Mouse (Mus musculus): ENCODE measurements around the gene Galk2. TPM values are rescaled to one million over a fixed set of nuclear protein-coding genes. Genes with fewer than 3 reads are reported as not detected.

Galk2 gene
- total and polyA plus RNA-seq, 2 experiments from 2014 or later, result 27.8 to 28.5 TPM

DNA sequence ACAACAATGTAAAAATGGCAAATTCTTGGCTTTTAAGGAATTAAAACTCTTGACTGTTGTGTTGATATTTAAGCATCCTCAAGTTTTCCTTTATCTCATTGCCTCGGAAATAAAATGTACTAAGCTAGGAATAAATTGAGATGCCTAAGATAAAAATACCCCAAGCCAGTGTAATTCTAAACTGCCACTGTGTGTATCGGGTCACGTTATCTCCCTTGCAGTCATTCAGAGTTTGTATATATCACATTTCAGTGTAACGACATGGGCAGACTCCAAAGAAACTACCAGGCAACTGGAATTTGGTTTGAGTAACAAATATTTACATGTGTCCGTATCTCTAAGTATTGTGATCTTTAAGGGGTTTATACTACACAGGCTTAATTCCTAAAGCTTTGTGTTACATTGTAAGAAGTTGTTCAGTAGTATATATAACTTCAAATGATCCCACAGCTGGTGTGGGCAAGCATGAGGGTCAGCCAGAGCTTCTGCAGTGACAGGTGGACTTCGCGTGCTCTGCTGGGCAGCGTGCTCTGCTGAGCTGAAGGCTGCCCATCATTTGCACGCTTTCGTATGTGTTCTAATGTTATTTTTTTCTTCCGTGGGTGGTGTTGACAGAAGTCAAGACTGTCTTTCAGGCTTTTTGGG is 57.9 kb downstream of the Galk2 start:
- no peak overlapping the region for H3K27ac ChIP-seq (ENCODE audit: low read depth, low read length)

DNA sequence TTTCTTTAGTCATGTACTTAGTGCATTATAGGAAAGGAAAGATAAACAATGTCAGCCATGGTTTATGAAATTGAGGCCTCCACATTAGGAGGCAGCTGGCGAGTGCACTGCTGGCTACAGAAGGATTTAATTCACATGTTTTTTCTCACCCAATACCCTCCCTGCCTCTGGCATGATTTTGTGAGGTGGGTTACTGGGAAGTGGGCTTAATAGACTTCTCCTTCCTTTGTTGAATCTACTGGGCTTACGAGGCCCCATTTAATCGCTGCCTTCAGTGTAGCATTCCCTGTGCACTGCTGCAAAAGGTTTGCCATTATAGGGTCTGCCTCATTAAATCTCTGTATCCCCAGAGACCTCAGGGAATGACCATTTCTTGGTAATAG is 58.4 kb downstream of the Galk2 start:
- no peak overlapping the region for H3K9ac ChIP-seq
- DNase-seq, result no peak
- 27% methylated on average over 3 of the region's 3 CpGs for WGBS
- H3K36me3 ChIP-seq (ENCODE audit: insufficient read depth), result no peaks in the 10 kb centered on the region
- no peak overlapping the region for H3K27ac ChIP-seq (ENCODE audit: low read depth, low read length)
- H3K4me1 ChIP-seq (ENCODE audit: insufficient read depth), result no peaks in the 10 kb centered on the region
- ATAC-seq, result no peak
- H3K9me3 ChIP-seq (ENCODE audit: low read length), result no peaks in the 10 kb centered on the region
- no peak for TF ChIP-seq CTCF (IDR thresholded peaks at IDR 0.05; ENCODE audit: low read depth)
- H3K27me3 ChIP-seq (ENCODE audit: insufficient read depth, low read length), result no peaks in the 10 kb centered on the region
- no peak overlapping the region for H3K4me3 ChIP-seq (ENCODE audit: low read depth, low read length)
- no peak overlapping the region for H3K4me2 ChIP-seq (ENCODE audit: low read depth)

More for the DNA sequence above, 57.9 kb downstream of the Galk2 start:
- Histone ChIP-seq H3K4me3 (ENCODE audit: low read depth, low read length) (no peak overlapping the region), H3K9ac (no peak overlapping the region), H3K4me2 (ENCODE audit: low read depth) (no peak overlapping the region), H3K4me1 (ENCODE audit: insufficient read depth) (no peaks in the 10 kb centered on the region), H3K36me3 (ENCODE audit: insufficient read depth) (no peaks in the 10 kb centered on the region), H3K27me3 (ENCODE audit: insufficient read depth, low read length) (no peaks in the 10 kb centered on the region), H3K9me3 (ENCODE audit: low read length) (no peaks in the 10 kb centered on the region)
- DNase-seq, result no peak
- no peak for ATAC-seq
- 67% methylated on average over 11 of the region's 11 CpGs for WGBS
- no peak for TF ChIP-seq CTCF (IDR thresholded peaks at IDR 0.05; ENCODE audit: low read depth)

DNA sequence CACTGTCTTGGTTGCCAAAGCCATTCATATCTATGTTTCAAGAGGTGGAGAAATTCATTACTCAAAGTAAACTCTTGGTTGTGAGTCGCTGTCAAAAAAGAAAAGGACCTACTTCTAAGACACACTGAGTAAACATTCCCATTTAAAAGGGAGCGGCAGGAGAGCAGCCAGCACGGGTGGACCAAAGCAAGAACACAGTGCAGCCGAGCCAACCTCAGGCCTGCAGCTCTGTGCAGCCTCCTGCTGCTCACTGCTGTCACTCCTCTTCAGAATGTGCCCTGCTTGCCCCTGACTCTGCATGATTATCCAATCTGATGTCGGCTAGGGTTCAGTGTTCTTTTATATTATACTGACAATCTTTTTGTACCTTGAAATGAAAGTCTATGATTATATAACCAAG is 62.4 kb downstream of the Galk2 start:
- Histone ChIP-seq H3K27me3 (ENCODE audit: insufficient read depth, low read length) (no peaks in the 10 kb centered on the region), H3K36me3 (ENCODE audit: insufficient read depth) (no peaks in the 10 kb centered on the region), H3K9ac (no peak overlapping the region), H3K4me3 (ENCODE audit: low read depth, low read length) (no peak overlapping the region), H3K4me1 (ENCODE audit: insufficient read depth) (no peaks in the 10 kb centered on the region), H3K27ac (ENCODE audit: low read depth, low read length) (no peak overlapping the region), H3K9me3 (ENCODE audit: low read length) (no peaks in the 10 kb centered on the region), H3K4me2 (ENCODE audit: low read depth) (no peak overlapping the region)
- DNase-seq (no peak), ATAC-seq (no peak)
- WGBS, result 31% methylated on average over 5 of the region's 5 CpGs
- TF ChIP-seq CTCF (IDR thresholded peaks at IDR 0.05; ENCODE audit: low read depth), result no peak

DNA sequence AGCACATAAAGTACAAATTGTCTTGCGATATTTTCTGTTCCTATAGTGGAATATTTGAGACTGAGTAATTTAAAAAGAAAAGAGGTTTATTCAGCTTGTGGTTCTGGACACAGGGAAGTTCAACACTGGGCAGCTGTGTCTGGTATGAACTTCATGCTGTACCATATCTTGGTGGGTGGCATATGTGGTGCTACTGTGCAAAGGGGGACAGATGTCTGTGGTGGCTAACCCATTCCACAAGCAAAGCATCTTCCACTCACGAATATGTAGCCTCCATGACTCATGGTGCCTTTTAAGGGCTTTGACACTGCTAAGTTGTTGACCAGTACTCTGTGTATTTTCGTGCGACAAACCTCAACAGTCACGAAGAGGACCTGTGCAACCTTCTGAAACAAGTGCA is 63.2 kb downstream of the Galk2 start:
- DNase-seq (no peak), ATAC-seq (no peak)
- WGBS, result 96% methylated on average over 5 of the region's 5 CpGs

DNA sequence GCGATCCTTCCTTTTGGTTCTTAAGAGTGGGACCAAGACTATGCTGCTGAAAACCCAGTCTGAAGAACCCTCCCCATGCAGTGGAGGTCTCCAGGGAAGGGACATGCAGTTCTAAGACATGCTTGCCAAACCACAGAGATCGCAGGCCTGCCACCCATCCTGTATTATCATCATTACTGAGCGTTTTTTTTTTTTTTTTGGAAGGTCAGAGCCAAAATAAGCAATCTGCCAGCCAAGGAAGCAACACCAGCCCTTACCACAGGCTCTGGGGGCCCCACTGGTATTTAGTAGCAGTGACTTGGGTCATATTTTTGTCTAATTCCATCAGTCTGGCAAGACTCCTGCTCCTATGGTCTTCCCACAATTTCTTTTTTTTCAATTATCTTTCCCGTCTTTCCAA is 64.0 kb downstream of the Galk2 start:
- no peak for TF ChIP-seq CTCF (IDR thresholded peaks at IDR 0.05; ENCODE audit: low read depth)
- 76% methylated on average over 4 of the region's 4 CpGs for WGBS
- Histone ChIP-seq H3K4me2 (ENCODE audit: low read depth) (no peak overlapping the region), H3K36me3 (ENCODE audit: insufficient read depth) (no peaks in the 10 kb centered on the region), H3K9me3 (ENCODE audit: low read length) (no peaks in the 10 kb centered on the region), H3K27ac (ENCODE audit: low read depth, low read length) (no peak overlapping the region), H3K9ac (no peak overlapping the region), H3K27me3 (ENCODE audit: insufficient read depth, low read length) (no peaks in the 10 kb centered on the region), H3K4me3 (ENCODE audit: low read depth, low read length) (no peak overlapping the region), H3K4me1 (ENCODE audit: insufficient read depth) (no peaks in the 10 kb centered on the region)
- ATAC-seq, result no peak
- DNase-seq, result no peak

More for the DNA sequence above, 63.2 kb downstream of the Galk2 start:
- Histone ChIP-seq H3K27me3 (ENCODE audit: insufficient read depth, low read length) (no peaks in the 10 kb centered on the region), H3K27ac (ENCODE audit: low read depth, low read length) (no peak overlapping the region), H3K9me3 (ENCODE audit: low read length) (no peaks in the 10 kb centered on the region), H3K9ac (no peak overlapping the region), H3K36me3 (ENCODE audit: insufficient read depth) (no peaks in the 10 kb centered on the region), H3K4me3 (ENCODE audit: low read depth, low read length) (no peak overlapping the region), H3K4me1 (ENCODE audit: insufficient read depth) (no peaks in the 10 kb centered on the region), H3K4me2 (ENCODE audit: low read depth) (no peak overlapping the region)
- no peak for TF ChIP-seq CTCF (IDR thresholded peaks at IDR 0.05; ENCODE audit: low read depth)

DNA sequence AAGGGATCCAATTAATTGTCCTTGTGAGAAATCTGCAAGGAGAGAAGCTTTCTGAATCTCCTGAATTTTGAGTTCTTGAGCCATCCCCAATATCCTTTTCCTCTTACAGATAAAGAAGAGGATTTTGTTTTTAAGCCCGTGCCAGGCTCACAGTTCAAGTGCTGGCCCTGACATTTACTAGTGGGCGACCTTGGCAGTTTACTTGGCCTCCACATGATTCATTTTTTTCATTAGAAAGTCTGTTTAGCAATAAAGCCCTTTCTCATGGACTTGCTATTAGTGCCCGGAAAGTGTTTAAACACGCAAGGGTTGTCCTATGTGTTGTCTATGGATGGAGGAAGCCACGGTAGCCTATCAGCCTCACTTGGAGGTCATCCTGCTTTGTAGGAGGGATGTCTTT is 64.4 kb downstream of the Galk2 start:
- DNase-seq, result no peak
- TF ChIP-seq CTCF (IDR thresholded peaks at IDR 0.05; ENCODE audit: low read depth), result no peak
- H3K4me3 ChIP-seq (ENCODE audit: low read depth, low read length), result no peak overlapping the region
- H3K36me3 ChIP-seq (ENCODE audit: insufficient read depth), result no peaks in the 10 kb centered on the region
- H3K27ac ChIP-seq (ENCODE audit: low read depth, low read length), result no peak overlapping the region
- ATAC-seq, result no peak
- no peaks in the 10 kb centered on the region for H3K9me3 ChIP-seq (ENCODE audit: low read length)
- WGBS, result 88% methylated on average over 5 of the region's 5 CpGs
- no peaks in the 10 kb centered on the region for H3K27me3 ChIP-seq (ENCODE audit: insufficient read depth, low read length)
- no peaks in the 10 kb centered on the region for H3K4me1 ChIP-seq (ENCODE audit: insufficient read depth)
- H3K4me2 ChIP-seq (ENCODE audit: low read depth), result no peak overlapping the region
- H3K9ac ChIP-seq, result no peak overlapping the region

DNA sequence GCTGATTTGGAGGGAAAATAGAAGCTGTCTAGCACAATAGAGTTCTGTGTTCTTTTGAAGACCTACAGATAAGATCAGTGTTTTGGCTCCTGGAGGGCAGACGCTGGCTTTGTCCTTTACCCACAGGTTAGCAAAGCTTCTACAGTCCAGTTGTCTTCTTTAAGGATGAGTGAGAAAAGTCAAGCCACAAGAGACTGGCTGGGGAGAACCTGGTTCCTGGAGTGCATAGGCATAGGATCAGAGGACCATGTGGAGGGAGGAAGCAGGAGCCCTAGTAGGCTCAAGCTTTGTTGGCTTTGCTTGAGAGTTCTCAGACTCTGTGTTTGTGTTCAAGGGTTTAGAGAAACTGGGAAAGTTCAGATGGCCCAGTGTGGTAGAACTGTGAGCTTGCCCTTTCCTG is 65.6 kb downstream of the Galk2 start:
- H3K36me3 ChIP-seq (ENCODE audit: insufficient read depth), result no peaks in the 10 kb centered on the region
- DNase-seq, result no peak
- H3K9ac ChIP-seq, result no peak overlapping the region
- 81% methylated on average over 1 of the region's 1 CpGs for WGBS
- H3K27ac ChIP-seq (ENCODE audit: low read depth, low read length), result no peak overlapping the region
- no peak for TF ChIP-seq CTCF (IDR thresholded peaks at IDR 0.05; ENCODE audit: low read depth)
- ATAC-seq, result no peak
- no peaks in the 10 kb centered on the region for H3K9me3 ChIP-seq (ENCODE audit: low read length)
- no peaks in the 10 kb centered on the region for H3K4me1 ChIP-seq (ENCODE audit: insufficient read depth)
- no peaks in the 10 kb centered on the region for H3K27me3 ChIP-seq (ENCODE audit: insufficient read depth, low read length)
- H3K4me3 ChIP-seq (ENCODE audit: low read depth, low read length), result no peak overlapping the region
- H3K4me2 ChIP-seq (ENCODE audit: low read depth), result no peak overlapping the region

Data from forebrain, postnatal 0 days (tissue).